Mouse (Mus musculus) heart, embryonic 13.5 days (tissue): ENCODE results near the gene Ifna15. TPM values are rescaled to one million over a fixed set of nuclear protein-coding genes. Genes with fewer than 3 reads are reported as not detected.

Experiments used
- ATAC-seq: fragments of 200-750 bp; cut with Nextera tagmentation; 2 replicates; pipeline ENCODE4 v1.8.0; 2017; ENCODE audit warnings: moderate TSS enrichment; ENCODE audit not compliant: insufficient number of reproducible peaks, low FRiP score, low TSS enrichment; ENCODE audit errors: extremely low read depth
- H3K27ac ChIP-seq: fragments of 300-500 bp; sonication (generic); replicated peaks from 2 replicates; pipeline ENCODE4 v1.5.1; 2015; ENCODE audit warnings: moderate library complexity, mild to moderate bottlenecking, inconsistent platforms
- H3K27me3 ChIP-seq: fragments of 300-500 bp; sonication (generic); replicated peaks from 2 replicates; pipeline ENCODE4 v1.6.1; 2015; ENCODE audit warnings: mild to moderate bottlenecking, inconsistent platforms
- H3K36me3 ChIP-seq: fragments of 300-500 bp; sonication (generic); 2 replicates; pipeline ENCODE4 v1.6.1; 2015; ENCODE audit warnings: mild to moderate bottlenecking, inconsistent platforms
- H3K4me1 ChIP-seq: fragments of 300-500 bp; sonication (generic); 2 replicates; pipeline ENCODE4 v1.6.1; 2015; ENCODE audit warnings: inconsistent platforms
- H3K4me2 ChIP-seq: fragments of 300-500 bp; sonication (generic); 2 replicates; pipeline ENCODE4 v1.6.1; 2015; ENCODE audit warnings: inconsistent platforms, mild to moderate bottlenecking, moderate library complexity
- H3K4me3 ChIP-seq: fragments of 300-500 bp; sonication (generic); 2 replicates; pipeline ENCODE4 v1.5.1; 2015; ENCODE audit warnings: moderate library complexity, mild to moderate bottlenecking, inconsistent platforms
- H3K9ac ChIP-seq: fragments of 300-500 bp; sonication (generic); 2 replicates; pipeline ENCODE4 v1.6.1; 2015; ENCODE audit warnings: inconsistent platforms, mild to moderate bottlenecking, moderate library complexity
- H3K9me3 ChIP-seq: fragments of 300-500 bp; sonication (generic); 2 replicates; pipeline ENCODE4 v1.6.1; 2016; ENCODE audit warnings: inconsistent platforms
- WGBS: fragments of 180-500 bp; shearing (Covaris S2); methylation state at CpG from one replicate; pipeline ENCODE4 v1.1.7; 2015; ENCODE audit warnings: mixed read lengths; 5-methylcytosine and 5-hydroxymethylcytosine counted together
- polyA plus RNA-seq: library from polyadenylated mRNA; unstranded; fragments of >200 nt; fragmentation: Nextera tagmentation; extraction: Ambion mirVana; gene quantifications from 2 replicates; pipeline ENCODE4 v1.2.1, GENCODE M21; 2015

Gene Ifna15
- polyA plus RNA-seq, 1 experiment from 2014 or later, result not detected

DNA sequence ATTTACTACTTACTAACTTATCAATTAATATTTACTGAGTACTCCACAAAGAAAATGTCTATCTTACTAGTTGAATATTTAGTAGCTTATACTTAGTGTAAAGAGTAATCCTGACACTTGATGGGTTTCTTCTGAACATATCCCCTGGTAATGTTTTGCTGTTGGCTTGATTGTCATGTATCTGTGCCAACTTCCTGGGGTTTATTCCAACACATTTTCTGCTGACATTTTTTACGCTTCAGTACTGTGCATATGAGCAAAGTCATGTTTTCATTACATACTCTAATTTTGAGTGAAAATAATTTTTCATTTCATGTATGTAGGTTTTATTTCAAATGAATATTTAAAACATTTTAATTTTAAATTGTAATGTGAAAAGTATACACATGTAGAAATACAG, 23.1 kb downstream of the Ifna15 start:
- Histone ChIP-seq H3K4me1 (0 out of 2 replicates have a peak, but pooled peaks cover 6% of the 10 kb centered on the region), H3K27me3 (no peaks in the 10 kb centered on the region), H3K4me2 (no peak overlapping the region), H3K9me3 (no peaks in the 10 kb centered on the region), H3K4me3 (no peak overlapping the region), H3K27ac (no peak overlapping the region), H3K9ac (no peak overlapping the region), H3K36me3 (no peaks in the 10 kb centered on the region)
- 64% methylated on average over 1 of the region's 1 CpGs for WGBS
- ATAC-seq, result no peak

DNA sequence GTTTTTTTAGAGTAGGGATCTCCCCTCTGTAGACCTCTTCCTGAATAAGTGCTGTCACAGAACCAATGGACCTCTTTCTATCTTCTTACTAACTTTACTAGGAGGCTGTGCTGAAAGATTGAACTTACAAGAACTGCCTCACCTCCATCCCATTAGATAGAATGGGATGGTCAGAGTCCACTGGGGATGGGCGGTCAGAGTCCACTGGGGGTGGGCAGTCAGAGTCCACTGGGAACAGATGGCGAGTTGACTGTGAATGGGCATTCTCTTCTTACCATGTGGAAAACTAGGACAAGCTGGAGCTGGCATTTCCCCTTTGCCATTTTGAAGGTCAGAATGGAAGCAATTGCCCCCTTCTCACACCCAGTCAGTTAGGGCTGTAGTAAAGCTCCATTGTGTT, 24.5 kb downstream of the Ifna15 start:
- H3K27me3 ChIP-seq, result no peaks in the 10 kb centered on the region
- no peaks in the 10 kb centered on the region for H3K36me3 ChIP-seq
- H3K4me1 ChIP-seq, result 0 out of 2 replicates have a peak, but pooled peaks cover 6% of the 10 kb centered on the region
- no peak for ATAC-seq
- H3K9ac ChIP-seq, result no peak overlapping the region
- no peak overlapping the region for H3K4me2 ChIP-seq
- H3K4me3 ChIP-seq, result no peak overlapping the region
- WGBS, result 96% methylated on average over 2 of the region's 2 CpGs
- H3K9me3 ChIP-seq, result no peaks in the 10 kb centered on the region
- H3K27ac ChIP-seq, result no peak overlapping the region

DNA sequence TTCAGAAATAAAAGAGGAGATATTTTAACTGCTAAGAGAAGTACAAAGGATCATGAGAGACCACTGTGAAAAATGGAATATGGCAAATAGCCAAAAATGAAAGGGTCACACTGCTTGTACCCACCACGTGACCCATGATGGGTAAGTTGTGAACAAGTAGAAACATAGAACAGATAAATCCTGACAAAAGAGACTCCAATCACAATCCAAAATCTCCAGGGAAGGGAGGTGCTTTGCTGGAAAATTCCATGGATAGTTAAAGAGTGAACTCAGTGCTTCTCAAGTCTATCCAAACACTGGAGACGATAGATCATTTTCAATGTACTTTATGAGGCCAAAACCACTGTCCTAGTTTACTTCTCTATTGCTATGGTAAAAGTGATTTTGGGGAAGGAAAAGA, 27.2 kb downstream of the Ifna15 start:
- Histone ChIP-seq H3K9ac (no peak overlapping the region), H3K9me3 (no peaks in the 10 kb centered on the region), H3K4me3 (no peak overlapping the region), H3K4me1 (no peaks in the 10 kb centered on the region), H3K27ac (no peak overlapping the region), H3K27me3 (no peaks in the 10 kb centered on the region), H3K36me3 (no peaks in the 10 kb centered on the region), H3K4me2 (no peak overlapping the region)
- 66% methylated on average over 2 of the region's 2 CpGs for WGBS
- no peak for ATAC-seq

DNA sequence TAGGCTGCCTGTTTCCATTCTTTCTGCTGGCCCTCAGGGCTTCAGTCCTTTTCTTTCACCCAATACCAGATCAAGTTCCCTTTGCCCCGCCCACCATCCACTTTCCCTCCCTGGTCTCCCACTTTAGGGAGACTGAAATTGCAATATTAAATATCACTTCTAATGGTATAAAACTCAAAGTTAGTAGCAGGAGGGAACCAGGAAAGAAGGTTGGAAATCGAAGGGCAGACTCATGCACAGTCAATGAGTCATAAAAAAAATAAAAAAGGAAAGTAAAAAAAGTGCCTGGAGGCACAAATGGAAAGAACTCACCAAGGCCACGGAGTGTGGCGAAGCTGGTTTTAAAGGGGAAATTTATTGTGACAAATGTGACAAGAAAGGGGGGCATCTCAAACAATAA, 27.8 kb downstream of the Ifna15 start:
- 70% methylated on average over 4 of the region's 4 CpGs for whole genome bisulfite sequencing

DNA sequence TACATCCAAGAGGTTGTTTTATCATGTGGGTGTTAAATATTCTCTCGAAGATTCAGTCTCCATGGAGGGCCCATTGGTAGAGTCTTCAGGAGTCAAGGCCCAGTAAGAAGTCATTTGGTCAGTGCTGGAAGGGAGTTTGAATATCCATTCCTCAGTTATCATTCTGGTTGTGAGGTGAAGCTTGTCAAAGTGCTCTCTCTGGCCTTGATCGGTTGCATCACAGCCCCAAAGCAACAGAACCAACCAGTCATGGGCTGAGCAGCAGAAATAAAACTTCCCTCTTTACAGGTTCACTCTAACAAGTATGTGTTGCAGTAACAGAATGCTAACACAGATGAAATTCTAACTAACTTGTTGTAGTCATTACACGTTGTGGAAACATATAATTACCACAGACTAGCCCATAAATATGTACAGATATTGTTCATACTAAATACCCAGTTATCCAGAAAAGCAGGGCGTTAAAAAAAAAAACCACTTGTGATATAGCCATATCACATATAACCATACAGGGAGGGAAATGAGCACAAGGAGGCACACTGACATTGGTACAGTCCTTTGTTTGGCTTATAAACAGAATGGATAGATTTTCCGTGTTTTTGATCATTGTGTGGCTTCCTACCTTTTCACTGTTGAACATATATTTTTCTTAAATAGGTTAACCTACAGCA, 31.5 kb downstream of the Ifna15 start:
- Histone ChIP-seq H3K4me1 (no peaks in the 10 kb centered on the region), H3K27ac (no peak overlapping the region), H3K36me3 (no peaks in the 10 kb centered on the region), H3K9me3 (no peaks in the 10 kb centered on the region), H3K9ac (no peak overlapping the region), H3K4me2 (no peak overlapping the region), H3K27me3 (peaks cover 2% of the 10 kb centered on the region; the same call in 1 of the 2 replicates), H3K4me3 (no peak overlapping the region)
- ATAC-seq, result no peak
- WGBS, result 69% methylated on average over 5 of the region's 5 CpGs

More for the DNA sequence above, 27.8 kb downstream of the Ifna15 start:
- Histone ChIP-seq H3K27me3 (no peaks in the 10 kb centered on the region), H3K9ac (no peak overlapping the region), H3K4me3 (no peak overlapping the region), H3K36me3 (no peaks in the 10 kb centered on the region), H3K9me3 (no peaks in the 10 kb centered on the region), H3K4me1 (no peaks in the 10 kb centered on the region), H3K4me2 (no peak overlapping the region), H3K27ac (no peak overlapping the region)
- ATAC-seq, result no peak

DNA sequence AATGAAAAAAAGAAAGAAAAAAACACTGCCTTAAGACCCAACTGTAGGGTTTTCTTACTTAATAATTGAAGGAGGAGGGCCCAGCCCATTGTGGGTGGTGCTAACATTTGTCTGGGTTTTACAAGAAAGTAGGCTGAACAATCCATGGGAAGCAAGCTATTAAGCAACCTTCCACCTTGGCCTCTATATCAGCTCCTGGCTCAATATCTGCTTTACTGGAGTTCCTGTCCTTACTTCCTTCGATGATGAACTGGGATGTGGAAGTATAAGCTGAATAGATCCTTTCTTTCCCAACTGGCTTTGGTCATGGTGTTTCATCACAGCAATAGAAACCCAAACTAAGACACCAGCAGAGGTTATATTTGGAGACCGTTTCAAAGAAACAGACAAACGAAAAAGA, 32.7 kb downstream of the Ifna15 start:
- ATAC-seq, result no peak
- H3K27ac ChIP-seq, result no peak overlapping the region
- 64% methylated on average over 3 of the region's 3 CpGs for WGBS

DNA sequence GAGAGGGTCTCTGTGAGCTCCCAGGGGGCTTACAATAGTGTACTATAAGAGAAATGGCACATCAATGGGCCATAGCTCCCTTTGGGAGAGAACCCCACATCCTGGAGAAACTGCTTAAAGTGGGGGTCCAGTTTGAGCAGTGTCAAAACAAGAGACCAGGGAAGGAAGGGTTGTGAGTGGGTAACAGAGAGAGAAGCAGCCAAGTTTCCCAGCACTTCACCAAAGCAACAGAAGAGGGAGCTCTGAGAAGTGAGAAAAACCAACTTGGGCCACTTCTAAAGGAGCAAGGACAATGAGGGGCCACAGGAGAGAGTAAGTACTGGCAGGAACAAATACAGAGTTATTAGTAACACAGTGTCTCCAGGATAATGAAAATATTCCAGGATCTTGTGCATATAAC, 34.8 kb downstream of the Ifna15 start:
- Histone ChIP-seq H3K9ac (no peak overlapping the region), H3K4me1 (peaks cover 9% of the 10 kb centered on the region), H3K27ac (no peak overlapping the region), H3K36me3 (no peaks in the 10 kb centered on the region), H3K27me3 (peaks cover 6% of the 10 kb centered on the region; the same call in 1 of the 2 replicates), H3K4me3 (no peak overlapping the region), H3K9me3 (no peaks in the 10 kb centered on the region), H3K4me2 (no peak overlapping the region)
- ATAC-seq, result no peak

More for the DNA sequence above, 32.7 kb downstream of the Ifna15 start:
- no peaks in the 10 kb centered on the region for H3K36me3 ChIP-seq
- no peak overlapping the region for H3K9ac ChIP-seq
- no peak overlapping the region for H3K4me2 ChIP-seq
- H3K9me3 ChIP-seq, result no peaks in the 10 kb centered on the region
- H3K4me3 ChIP-seq, result no peak overlapping the region
- peaks cover 6% of the 10 kb centered on the region; the same call in 1 of the 2 replicates for H3K27me3 ChIP-seq
- no peaks in the 10 kb centered on the region for H3K4me1 ChIP-seq

DNA sequence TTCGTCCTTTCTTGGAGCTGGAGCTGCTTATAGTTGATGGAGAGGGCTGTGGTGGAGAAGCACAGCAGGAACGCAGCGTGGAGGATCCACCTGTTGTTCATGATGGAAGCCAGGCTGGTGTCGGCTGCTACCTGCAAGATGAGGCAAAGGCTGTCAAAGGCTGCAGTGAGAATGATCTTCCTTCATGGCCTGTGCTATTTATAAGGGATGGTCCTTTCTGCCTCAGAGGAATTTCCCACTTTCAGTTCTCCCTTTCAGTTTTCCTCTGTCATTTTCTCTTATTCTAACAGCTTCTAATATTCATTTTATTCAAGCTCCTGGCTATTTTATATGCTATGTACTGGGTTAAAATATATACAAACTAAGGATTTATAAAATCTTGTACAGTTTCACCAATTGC, 35.4 kb downstream of the Ifna15 start, which contains the start of gene Ifnb1:
Gene Ifnb1 (minus strand): TSS at position 101 of the 400 bp plus-strand sequence.
- WGBS, result 75% methylated on average over 4 of the region's 4 CpGs
- H3K4me3 ChIP-seq, result no peak within 1 kb of the TSS
- H3K4me2 ChIP-seq, result no peak within 1 kb of the TSS
- H3K9me3 ChIP-seq, result no peaks in the 10 kb centered on the region
- no peak for ATAC-seq
- H3K27ac ChIP-seq, result no peak within 1 kb of the TSS
- H3K27me3 ChIP-seq, result peaks cover 6% of the 10 kb centered on the region; the same call in 1 of the 2 replicates
- H3K9ac ChIP-seq, result no peak within 1 kb of the TSS
- H3K4me1 ChIP-seq, result peaks cover 9% of the 10 kb centered on the region
- H3K36me3 ChIP-seq, result no peaks in the 10 kb centered on the region

DNA sequence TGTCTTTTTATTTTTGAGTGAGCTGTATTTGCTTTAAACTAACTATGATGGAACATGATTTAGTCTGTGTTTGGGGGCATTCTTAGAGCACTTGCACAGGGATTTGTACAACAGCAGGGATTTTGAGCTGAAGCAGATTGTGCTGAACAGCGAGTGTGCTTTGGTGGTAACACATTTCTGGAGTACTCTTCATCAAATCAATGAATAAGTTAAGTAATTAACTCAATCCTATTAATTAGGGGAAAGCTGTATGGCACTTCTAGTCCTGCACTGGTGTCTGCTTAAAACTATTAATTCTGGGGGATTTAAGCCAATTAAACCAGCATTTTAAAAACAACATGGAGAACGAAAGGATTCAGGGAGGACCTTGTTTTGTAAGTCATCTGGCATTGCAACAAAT, 40.1 kb downstream of the Ifna15 start:
- Histone ChIP-seq H3K4me1 (peaks cover 26% of the 10 kb centered on the region), H3K27ac (no peak overlapping the region), H3K27me3 (peaks cover 6% of the 10 kb centered on the region; the same call in 1 of the 2 replicates), H3K4me2 (no peak overlapping the region), H3K9me3 (no peaks in the 10 kb centered on the region), H3K9ac (no peak overlapping the region), H3K36me3 (no peaks in the 10 kb centered on the region), H3K4me3 (no peak overlapping the region)
- WGBS, result 83% methylated on average over 2 of the region's 2 CpGs
- ATAC-seq, result no peak

DNA sequence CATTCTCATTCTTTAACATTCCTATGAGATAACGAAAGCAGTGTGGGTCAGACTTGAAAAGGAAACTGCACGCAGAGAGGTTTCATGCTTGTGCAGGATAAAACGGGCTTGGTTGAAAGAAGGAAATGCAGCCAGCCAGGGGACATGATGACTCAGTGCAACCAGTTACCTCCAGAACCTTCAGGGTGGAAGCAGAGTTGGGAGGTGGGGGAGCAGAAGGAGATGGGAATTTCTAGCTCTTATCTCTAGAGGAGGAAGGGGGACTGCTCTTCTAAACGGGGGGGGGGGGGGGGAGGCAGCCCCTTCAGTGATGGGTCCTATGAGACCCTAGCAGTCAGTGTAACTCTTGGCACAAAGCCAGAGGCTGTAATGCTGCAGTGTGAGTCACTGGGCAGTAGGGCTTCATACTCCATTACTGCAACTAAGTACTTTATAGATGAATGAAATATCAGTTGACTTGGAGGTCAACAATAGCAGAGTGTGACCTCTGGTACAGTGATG, 42.3 kb downstream of the Ifna15 start:
- Histone ChIP-seq H3K4me2 (peak overlapping the region; percentile 59), H3K36me3 (no peaks in the 10 kb centered on the region), H3K27me3 (no peaks in the 10 kb centered on the region), H3K9me3 (no peaks in the 10 kb centered on the region), H3K27ac (peak overlapping the region; percentile 85), H3K4me3 (peak overlapping the region; percentile 16; the same call in 1 of the 2 replicates), H3K9ac (no peak overlapping the region; the same call in 1 of the 2 replicates), H3K4me1 (peaks cover 26% of the 10 kb centered on the region)
- peak; percentile 64; the same call in 1 of the 2 replicates for ATAC-seq
- WGBS, result 2% methylated on average over 4 of the region's 4 CpGs

DNA sequence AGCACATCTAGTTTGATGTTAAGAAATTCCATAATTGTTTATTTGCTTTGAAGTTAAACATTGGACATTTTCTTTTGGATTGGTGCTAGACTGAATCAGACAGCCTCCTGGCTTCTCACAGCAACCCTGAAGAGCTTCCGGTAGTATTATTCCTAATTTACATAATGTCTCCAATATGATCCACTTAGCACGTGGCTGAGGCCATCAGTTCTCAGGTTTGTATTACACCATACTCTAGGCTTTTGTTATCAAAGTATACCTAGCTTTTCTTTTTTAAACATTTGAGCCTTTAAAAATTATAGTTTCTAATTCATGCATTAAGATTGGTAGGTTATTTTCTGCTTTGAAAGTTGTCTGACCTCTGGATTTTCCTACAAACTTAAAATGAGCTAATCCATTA, 42.8 kb downstream of the Ifna15 start:
- ATAC-seq, result no peak
- H3K4me3 ChIP-seq, result peak overlapping the region; percentile 16; the same call in 1 of the 2 replicates
- no peak overlapping the region for H3K9ac ChIP-seq
- WGBS, result 31% methylated on average over 2 of the region's 2 CpGs
- no peaks in the 10 kb centered on the region for H3K9me3 ChIP-seq
- peaks cover 26% of the 10 kb centered on the region for H3K4me1 ChIP-seq
- peak overlapping the region; percentile 59 for H3K4me2 ChIP-seq
- no peaks in the 10 kb centered on the region for H3K27me3 ChIP-seq
- H3K36me3 ChIP-seq, result no peaks in the 10 kb centered on the region
- peak overlapping the region; percentile 85 for H3K27ac ChIP-seq

DNA sequence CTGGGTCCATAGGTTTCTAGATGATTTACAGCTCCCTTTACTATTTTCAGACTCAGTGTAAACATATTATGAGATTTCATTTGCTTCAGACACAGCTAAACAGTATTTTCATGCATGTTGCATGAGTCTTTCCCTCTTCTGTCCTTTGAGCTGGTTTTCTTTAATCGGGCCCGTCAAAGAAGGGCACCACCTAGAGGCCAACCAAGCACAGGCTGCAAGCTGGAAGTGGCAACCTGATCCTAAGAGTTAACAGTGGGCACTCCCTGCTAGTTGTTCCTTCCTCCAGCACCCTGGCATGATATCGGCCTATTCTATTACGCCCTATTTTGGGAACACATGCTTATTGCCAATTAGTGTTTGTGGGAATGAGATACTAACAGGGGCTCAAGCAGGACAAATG, 43.6 kb downstream of the Ifna15 start:
- Histone ChIP-seq H3K36me3 (no peaks in the 10 kb centered on the region), H3K4me3 (no peak overlapping the region), H3K27me3 (no peaks in the 10 kb centered on the region), H3K9me3 (no peaks in the 10 kb centered on the region), H3K4me2 (no peak overlapping the region), H3K9ac (no peak overlapping the region), H3K27ac (peak overlapping the region; percentile 85; the same call in 1 of the 2 replicates), H3K4me1 (peaks cover 25% of the 10 kb centered on the region)
- ATAC-seq, result no peak
- WGBS, result 31% methylated on average over 4 of the region's 4 CpGs
